Mouse (Mus musculus): ENCODE data around the gene Slc18b1. TPM values are rescaled to one million over a fixed set of nuclear protein-coding genes. Genes with fewer than 3 reads are reported as not detected.
A peak's percentile ranks its signal among the peaks of the same experiment; 100 is the strongest.
"Not testable (repeated sequence)": the region's sequence is repeated elsewhere in the genome, so short reads cannot be mapped to it uniquely, and the experiment has no call there.

The Slc18b1 gene
- 21.2 and 22.2 TPM in 2 replicates for polyA plus RNA-seq (2012; ENCODE audit: insufficient read depth, insufficient read length, missing spikeins)

DNA sequence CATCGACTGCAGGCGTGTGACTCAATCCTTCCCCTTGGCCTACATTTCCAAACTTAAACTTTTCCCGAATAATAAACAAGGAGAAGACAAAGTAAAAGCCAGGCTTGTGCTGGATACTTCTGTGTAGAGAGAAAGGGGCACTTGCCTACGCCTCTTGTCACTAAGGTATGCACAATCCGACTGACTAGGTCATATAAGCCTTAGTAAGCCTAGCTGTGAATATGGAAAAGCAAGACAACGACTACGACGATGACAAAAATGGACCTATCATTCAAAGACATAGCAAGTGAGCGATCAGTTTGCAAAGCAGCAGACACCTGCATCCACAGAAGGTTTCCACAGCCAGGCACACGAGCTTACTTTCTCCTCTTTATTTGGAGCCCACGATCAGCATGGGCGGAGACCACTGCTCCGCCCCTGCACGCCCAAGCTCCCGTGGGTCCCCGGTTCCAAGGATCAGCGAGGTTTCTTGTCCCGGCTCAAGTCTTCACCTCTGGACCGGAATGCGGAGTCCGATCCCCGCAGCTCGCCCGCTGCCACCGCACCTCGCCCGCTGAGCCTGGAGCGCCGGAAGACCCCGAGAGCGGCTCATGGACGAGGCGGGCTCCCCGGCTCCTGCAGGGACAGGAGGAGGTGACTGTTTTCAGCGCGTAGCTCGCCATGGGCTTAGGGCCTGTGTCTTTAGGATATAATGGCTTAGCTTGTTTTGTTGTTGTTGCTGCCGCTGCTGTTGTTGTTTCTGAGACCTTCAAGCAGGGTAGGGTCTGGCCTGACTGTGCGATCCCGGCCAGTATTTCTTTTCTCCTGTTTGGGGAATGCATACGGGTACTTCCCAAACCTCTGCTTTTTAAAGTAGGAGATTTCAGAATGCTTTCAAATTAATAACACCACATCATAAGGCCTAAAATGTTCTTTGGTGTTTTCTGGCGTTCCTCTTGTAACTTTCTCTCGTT lies at the start of gene Slc18b1:
TSS of gene Slc18b1 (plus strand) at position 436 of the 953 bp plus-strand sequence.
- Histone ChIP-seq H3K4me1 (ENCODE audit: control insufficient read depth, insufficient read depth, insufficient read length, low read length) (no peaks in the 10 kb centered on the region), H3K4me3 (ENCODE audit: insufficient read depth, low read depth, low read length) (peak within 1 kb of the TSS; percentile 92), H3K27ac (replicated peaks; ENCODE audit: low read depth, low read length) (peak within 1 kb of the TSS; percentile 72)

DNA sequence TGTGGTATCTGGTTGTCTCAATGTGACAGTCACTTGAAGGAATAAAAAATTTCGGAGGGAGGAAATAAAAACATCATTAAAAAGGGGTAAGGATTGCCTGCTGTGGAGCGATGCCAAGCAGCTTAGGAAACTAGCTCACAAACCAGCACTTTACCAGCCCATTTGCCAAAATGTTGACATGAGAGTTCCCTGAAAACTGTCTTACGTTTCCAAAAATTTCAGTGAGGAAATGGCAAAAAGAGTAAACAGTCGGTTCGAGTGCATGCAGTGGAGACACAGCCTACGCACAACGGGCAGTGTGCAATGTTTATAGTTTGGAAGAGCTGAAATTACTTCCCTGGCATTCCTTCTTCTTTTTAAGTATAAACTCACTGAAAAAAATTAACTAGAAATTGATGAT lies 42.6 kb upstream of the Slc18b1 start:
- Histone ChIP-seq H3K27ac (replicated peaks; ENCODE audit: low read depth, low read length) (no peak overlapping the region), H3K4me1 (ENCODE audit: control insufficient read depth, insufficient read depth, insufficient read length, low read length) (no peaks in the 10 kb centered on the region), H3K4me3 (ENCODE audit: insufficient read depth, low read depth, low read length) (no peak overlapping the region)

DNA sequence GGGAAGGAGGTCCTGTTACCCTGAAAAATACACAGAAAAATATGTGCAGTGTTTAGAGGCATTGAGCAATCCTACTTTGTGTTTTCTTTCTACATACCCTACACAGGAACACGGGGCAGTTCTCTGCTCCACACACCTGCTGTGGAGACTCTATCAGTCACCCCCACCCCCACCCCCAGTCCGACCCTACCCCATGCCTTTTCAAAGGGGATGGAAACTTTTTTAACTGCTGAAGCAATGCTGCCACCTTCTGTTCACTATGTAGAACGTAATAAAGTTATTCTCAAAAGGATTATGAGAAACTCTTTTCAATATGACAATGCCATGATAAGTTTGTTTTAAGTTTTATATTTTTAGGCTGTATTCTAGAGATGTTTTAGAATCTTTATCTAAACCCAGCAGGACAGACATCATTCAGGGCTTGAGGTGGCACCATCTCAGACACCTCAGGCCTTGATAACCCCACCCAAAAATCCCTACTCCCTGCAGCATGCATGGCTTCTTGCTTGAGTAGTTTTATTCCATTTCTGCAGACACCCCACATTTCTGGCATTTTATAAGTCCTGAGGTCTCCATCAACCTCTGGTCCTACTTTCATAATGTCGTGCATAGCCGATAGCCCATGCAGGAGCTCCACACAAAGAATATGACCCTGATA lies 19.4 kb upstream of the Slc18b1 start:
- H3K27ac ChIP-seq (replicated peaks; ENCODE audit: low read depth, low read length), result no peak overlapping the region
- H3K4me1 ChIP-seq (ENCODE audit: control insufficient read depth, insufficient read depth, insufficient read length, low read length), result no peaks in the 10 kb centered on the region
- no peak overlapping the region for H3K4me3 ChIP-seq (ENCODE audit: insufficient read depth, low read depth, low read length)

DNA sequence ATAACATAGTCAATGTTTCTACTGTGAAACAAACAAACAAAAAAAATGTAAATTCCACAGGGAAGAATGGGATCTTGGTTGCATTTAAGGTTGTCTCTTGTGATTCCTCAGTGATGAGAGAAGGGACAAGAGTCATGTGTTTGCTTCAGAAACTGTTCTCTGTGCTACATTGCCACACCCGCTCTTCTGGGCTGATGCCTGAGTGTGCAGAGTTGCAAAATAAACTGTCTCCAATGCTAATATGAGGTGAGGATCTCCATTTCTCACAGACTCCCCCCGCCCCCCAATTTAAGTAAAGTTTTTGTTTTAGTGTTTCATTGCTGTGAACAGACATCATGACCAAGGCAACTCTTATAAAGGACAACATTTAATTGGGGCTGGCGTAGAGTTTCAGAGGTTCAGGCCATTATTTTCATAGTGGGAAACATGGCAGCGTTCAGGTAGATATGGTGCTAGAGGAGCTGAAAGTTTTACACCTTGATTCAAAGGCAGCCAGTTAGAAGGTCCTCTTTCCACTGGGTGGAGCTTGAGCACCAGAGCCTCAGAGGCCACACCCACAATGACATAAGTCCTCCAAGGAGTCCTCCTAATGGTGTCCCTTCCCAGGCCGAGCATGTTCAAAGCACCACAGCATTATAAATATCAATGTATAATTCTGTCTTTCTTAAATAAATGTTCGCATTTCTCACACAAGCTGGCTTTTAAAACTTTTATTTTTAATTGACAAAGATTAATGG lies 16.1 kb upstream of the Slc18b1 start:
- Histone ChIP-seq H3K4me3 (ENCODE audit: insufficient read depth, low read depth, low read length) (no peak overlapping the region), H3K4me1 (ENCODE audit: control insufficient read depth, insufficient read depth, insufficient read length, low read length) (no peaks in the 10 kb centered on the region; the same call in 1 of the 2 replicates), H3K27ac (replicated peaks; ENCODE audit: low read depth, low read length) (no peak overlapping the region)

DNA sequence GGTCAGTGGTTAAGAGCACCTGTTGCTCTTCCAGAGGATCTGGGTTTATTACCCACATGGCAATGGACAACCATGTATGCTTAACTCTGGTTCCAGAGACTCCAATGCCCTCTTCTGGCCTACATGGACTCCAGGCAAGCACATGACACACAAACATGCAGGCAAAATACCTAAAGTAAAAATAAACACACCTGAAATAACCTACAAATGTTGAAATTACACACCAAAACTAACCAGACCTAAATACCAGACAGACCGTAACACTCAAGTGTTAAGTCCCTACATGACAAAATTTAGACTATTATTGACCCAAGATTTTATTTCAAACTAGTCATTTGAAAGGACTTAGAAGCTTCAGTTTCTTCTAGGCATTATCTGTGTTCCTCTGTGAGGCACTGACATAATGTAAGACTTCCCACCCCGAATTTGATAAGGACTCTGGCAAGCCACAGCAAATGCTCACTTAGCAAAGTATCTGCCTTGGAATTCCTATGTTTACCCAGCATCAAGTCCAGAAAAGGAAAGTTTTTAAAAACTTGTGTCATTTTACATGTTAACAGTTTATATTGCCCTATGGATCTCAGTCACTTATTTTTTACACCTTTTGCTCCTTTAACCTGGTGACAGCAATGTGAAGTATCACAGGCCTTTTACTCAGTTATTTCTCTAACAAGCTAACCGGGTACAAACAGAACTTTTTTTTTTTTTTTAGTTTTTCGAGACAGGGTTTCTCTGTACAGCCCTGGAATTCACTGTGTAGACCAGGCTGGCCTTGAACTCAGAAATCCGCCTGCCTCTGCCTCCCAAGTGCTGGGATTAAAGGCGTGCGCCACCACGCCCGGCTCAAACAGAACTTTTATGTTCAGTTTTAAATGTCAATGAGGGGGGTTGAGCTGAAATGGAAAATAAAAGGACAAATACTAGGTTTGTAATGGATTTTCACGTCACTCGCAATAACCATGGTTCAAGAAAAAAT lies 14.7 kb upstream of the Slc18b1 start:
- no peaks in the 10 kb centered on the region; the same call in 1 of the 2 replicates for H3K4me1 ChIP-seq (ENCODE audit: control insufficient read depth, insufficient read depth, insufficient read length, low read length)
- no peak overlapping the region for H3K27ac ChIP-seq (replicated peaks; ENCODE audit: low read depth, low read length)
- no peak overlapping the region for H3K4me3 ChIP-seq (ENCODE audit: insufficient read depth, low read depth, low read length)

DNA sequence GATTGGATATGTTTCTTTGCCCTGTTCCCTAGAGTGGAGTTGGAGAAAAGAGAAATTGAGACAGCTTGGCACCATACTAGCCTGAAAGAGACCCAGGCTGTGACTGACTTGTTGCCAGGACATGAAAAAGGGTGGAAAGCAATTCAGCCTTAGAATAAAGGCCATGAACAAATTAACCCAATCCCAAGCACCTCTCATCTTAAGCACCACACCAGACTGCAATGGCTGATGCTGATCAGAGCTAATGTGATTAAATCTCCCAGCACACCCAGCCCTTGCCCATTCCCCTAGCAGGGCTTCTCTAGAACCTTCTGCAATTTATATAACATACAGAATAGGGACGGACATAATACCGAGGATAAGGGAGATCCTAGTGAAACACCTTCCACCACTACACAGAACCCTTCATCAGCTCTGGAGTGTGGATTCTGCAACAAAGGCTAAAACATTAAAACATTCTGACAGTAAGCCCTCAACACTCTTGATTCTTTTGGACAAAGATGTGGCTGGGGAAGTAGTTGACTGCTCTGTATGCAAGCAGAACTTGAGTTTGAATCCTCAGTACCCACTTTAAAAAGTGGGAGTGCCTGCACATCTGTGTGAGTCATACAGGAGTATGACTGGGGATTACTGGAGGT lies 13.8 kb upstream of the Slc18b1 start:
- H3K27ac ChIP-seq (replicated peaks; ENCODE audit: low read depth, low read length), result no peak overlapping the region
- H3K4me3 ChIP-seq (ENCODE audit: insufficient read depth, low read depth, low read length), result no peak overlapping the region
- H3K4me1 ChIP-seq (ENCODE audit: control insufficient read depth, insufficient read depth, insufficient read length, low read length), result no peaks in the 10 kb centered on the region; the same call in 1 of the 2 replicates

DNA sequence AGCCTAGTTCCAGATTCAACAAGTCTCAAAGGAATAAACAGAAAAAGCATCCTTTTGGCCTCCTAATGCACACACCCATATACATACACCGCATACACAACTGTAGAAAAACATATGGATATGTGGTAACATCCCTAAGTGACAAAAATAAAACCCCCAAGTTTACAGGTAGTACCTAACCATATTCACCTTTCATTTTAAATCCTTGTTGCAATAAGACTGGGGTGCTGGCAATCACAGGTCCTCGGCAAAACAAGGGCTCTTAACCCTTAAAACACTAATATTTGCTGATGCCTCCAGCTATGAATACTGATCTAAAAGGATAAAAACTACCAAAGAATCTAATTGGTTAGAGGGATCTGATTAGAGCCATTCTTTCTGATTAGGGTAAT lies 13.3 kb upstream of the Slc18b1 start:
- H3K27ac ChIP-seq (replicated peaks; ENCODE audit: low read depth, low read length), result no peak overlapping the region
- no peak overlapping the region for H3K4me3 ChIP-seq (ENCODE audit: insufficient read depth, low read depth, low read length)
- no peaks in the 10 kb centered on the region; the same call in 1 of the 2 replicates for H3K4me1 ChIP-seq (ENCODE audit: control insufficient read depth, insufficient read depth, insufficient read length, low read length)

DNA sequence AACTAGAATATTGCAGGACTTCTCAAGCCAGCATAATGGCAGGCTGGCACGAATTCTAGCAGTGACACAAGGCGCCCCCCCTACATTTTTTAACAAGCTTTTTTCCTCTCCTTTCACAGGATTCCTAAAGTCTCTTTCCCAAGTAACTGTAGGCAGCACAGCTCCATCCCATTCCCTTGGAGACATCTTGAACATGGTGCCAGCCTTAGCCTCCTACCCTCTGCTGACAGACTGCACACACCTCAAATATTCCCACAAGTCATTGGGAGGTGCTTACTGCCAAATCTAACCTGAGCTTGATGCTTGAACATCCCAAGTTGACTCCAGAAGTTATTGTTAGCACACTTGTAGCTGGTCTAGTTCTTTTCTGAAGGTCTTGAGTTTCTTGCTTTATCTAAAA lies 12.7 kb upstream of the Slc18b1 start:
- H3K4me1 ChIP-seq (ENCODE audit: control insufficient read depth, insufficient read depth, insufficient read length, low read length), result no peaks in the 10 kb centered on the region; the same call in 1 of the 2 replicates
- no peak overlapping the region for H3K4me3 ChIP-seq (ENCODE audit: insufficient read depth, low read depth, low read length)
- H3K27ac ChIP-seq (replicated peaks; ENCODE audit: low read depth, low read length), result no peak overlapping the region

DNA sequence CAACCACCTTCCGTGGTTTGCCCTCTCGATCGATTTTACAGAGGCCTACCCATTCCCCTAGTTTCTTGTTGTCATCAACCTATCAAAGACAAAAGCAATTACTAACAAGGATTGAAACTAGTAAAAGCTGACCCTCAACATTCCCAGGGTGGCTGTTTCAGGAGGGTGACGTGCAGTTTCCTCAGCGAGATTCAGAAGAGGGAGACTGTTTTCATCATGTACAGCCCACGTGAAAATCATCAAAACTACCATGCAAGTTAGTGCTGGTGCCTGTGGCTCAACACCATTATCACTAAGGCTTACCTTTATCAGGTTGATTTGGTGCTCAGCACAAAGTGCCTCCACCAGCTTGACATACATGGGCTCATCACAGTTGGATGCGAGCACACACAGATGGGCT lies 11.2 kb upstream of the Slc18b1 start:
- not testable (repeated sequence) for H3K4me1 ChIP-seq (ENCODE audit: control insufficient read depth, insufficient read depth, insufficient read length, low read length); H3K27ac ChIP-seq (replicated peaks; ENCODE audit: low read depth, low read length)
- H3K4me3 ChIP-seq (ENCODE audit: insufficient read depth, low read depth, low read length), result peak overlapping the region; percentile 40; the same call in 1 of the 2 replicates

DNA sequence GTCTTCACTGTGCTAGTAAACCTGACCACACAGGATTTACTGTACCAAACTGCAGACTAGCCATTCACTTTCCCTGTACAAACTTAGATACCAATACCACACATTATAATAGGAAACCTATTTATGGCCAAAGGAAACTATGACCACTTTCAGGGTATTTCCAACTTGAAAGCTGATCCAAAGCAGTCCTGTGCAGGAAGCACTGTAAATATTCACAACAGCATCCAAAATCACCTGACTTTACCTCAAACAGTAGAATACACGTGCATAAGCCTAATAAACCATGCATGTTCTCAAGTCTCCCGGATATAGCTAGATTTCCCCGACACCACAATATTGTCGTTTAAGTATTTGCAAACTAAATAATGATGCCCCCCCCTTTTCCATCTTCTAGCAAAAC lies 10.7 kb upstream of the Slc18b1 start:
- H3K27ac ChIP-seq (replicated peaks; ENCODE audit: low read depth, low read length), result peak overlapping the region; percentile 61; the same call in 1 of the 2 replicates

DNA sequence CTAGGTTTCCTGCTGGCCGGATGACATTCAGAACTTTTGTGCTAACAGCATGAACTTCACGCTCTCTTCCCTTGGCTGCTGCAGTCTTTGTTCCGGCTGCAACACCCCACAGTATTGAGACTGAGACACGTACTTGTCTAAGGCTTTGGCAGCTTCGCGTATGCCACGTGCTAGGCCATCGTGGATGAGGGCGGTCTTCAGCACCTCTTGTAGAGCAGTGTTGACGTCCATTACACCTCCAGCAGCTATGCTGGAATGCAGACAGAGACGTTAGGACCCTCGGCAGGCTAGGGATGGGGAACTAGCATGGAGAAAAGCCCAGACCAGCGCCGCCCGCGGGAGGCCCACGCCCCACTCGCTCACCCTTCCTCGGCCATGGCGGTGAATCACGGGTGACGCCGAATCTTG lies 10.2 kb upstream of the Slc18b1 start:
- peak overlapping the region; percentile 80 for H3K4me3 ChIP-seq (ENCODE audit: insufficient read depth, low read depth, low read length)
- H3K4me1 ChIP-seq (ENCODE audit: control insufficient read depth, insufficient read depth, insufficient read length, low read length), result not testable (repeated sequence)
- H3K27ac ChIP-seq (replicated peaks; ENCODE audit: low read depth, low read length), result peak overlapping the region; percentile 61

More for the DNA sequence above, 10.7 kb upstream of the Slc18b1 start:
- no peaks in the 10 kb centered on the region; the same call in 1 of the 2 replicates for H3K4me1 ChIP-seq (ENCODE audit: control insufficient read depth, insufficient read depth, insufficient read length, low read length)
- peak overlapping the region; percentile 80 for H3K4me3 ChIP-seq (ENCODE audit: insufficient read depth, low read depth, low read length)

DNA sequence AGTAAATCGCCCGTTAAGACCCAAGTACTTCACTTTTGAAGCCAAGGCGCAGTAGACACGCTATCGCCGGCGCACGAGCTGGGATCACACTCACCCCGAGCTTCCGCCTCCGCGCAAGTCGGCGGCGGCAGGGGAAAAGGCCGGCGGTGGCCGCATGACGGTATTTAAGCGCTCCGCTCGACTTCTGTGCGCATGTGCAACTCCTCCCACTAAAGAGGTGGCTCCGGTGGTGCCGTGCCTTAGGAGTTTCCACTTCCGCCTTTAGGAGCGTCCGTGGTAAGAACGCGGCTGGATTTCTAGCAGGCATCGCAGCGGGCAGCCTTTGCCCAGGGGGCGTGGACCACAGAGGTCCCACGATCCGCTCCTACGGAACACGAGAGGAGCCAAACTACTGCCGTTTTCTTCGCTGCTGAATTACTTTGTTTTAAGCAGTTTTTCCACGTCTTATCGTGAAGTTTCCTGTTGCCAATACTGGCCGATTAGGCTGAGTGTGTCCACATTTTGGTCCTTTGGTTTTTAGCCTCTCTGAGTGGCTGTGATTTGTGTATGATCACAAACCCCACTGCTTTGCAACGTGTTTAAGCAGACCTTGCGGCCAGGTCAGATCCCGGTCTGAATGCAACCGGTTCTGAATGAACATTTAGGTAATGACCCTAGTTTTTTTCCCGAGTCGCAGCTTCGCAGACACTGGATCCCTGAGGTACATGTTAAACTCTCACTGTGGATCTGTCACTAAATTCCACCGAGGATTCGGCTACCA lies 9.5 kb upstream of the Slc18b1 start, which contains the start of gene Rps12:
TSS of gene Rps12 (minus strand) at position 214 of the 760 bp plus-strand sequence.
- Histone ChIP-seq H3K4me3 (ENCODE audit: insufficient read depth, low read depth, low read length) (peak within 1 kb of the TSS; percentile 80), H3K4me1 (ENCODE audit: control insufficient read depth, insufficient read depth, insufficient read length, low read length) (no peaks in the 10 kb centered on the region; the same call in 1 of the 2 replicates), H3K27ac (replicated peaks; ENCODE audit: low read depth, low read length) (peak within 1 kb of the TSS; percentile 95)

DNA sequence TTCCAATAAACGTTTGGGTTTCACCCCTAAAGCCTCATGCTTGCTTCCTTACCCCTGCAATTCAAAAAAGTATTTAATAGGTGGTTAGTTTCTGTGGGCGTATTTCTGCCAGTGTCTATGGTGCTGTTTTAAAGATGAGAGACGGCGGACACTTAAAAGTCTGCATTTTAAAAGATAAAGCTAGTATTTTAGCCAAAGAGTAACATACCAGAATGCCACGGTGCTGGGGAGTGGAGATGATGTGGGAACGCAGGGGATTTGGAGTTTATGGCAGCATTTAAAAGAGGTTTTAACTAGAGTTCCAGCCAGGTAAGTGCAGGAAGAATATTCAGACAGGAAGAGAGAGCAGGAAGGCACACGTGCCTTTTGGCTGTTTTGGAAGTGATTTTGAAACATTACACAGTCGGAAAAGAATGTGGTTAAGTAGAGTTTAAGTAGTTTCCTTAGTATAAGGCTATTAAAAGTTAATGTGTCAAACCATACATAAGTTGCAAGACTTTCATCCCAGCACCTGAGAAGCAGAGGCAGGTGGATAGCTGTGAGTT lies 8.7 kb upstream of the Slc18b1 start:
- Histone ChIP-seq H3K4me1 (ENCODE audit: control insufficient read depth, insufficient read depth, insufficient read length, low read length) (no peaks in the 10 kb centered on the region; the same call in 1 of the 2 replicates), H3K4me3 (ENCODE audit: insufficient read depth, low read depth, low read length) (peak overlapping the region; percentile 79), H3K27ac (replicated peaks; ENCODE audit: low read depth, low read length) (peak overlapping the region; percentile 95)
